Mouse (Mus musculus) E14TG2a.4 (cell line): Measurements from ENCODE around the gene Prss8.
A peak's percentile ranks its signal among the peaks of the same experiment; 100 is the strongest.

Experiments used
- H3K27me3 ChIP-seq: 2 replicates; pipeline ENCODE4 v1.6.1; 2014; ENCODE audit warnings: low read length, control low read depth; ENCODE audit not compliant: insufficient read depth
- H3K36me3 ChIP-seq: 2 replicates; pipeline ENCODE4 v1.6.1; 2014; ENCODE audit warnings: low read length, control low read depth; ENCODE audit not compliant: insufficient read depth
- H3K4me1 ChIP-seq: replicated peaks from 2 replicates; pipeline ENCODE4 v1.6.1; 2014; ENCODE audit warnings: low read depth, low read length, control low read depth
- H3K4me3 ChIP-seq: replicated peaks from 2 replicates; pipeline ENCODE4 v1.5.1; 2014; ENCODE audit warnings: mild to moderate bottlenecking, low read length
- H3K9me3 ChIP-seq: 2 replicates; pipeline ENCODE4 v1.6.1; 2014; ENCODE audit warnings: low read length, control low read depth
- CTCF ChIP-seq: conservative IDR thresholded peaks from 2 replicates; pipeline ENCODE4 v1.5.1; 2014; ENCODE audit warnings: low read length
- NANOG ChIP-seq: IDR thresholded peaks from 2 replicates; pipeline ENCODE4 v1.6.1; 2014; ENCODE audit warnings: borderline replicate concordance, low read length, mixed read lengths
- POU5F1 ChIP-seq: IDR thresholded peaks from 2 replicates; pipeline ENCODE4 v1.6.1; 2014; ENCODE audit warnings: low read length, borderline replicate concordance

Gene Prss8

GRCm38 (mm10) chr7:127929923-127930322 lies at the start of gene Prss8:
Gene Prss8, minus strand, starts transcription at chr7:127930104.
- Histone ChIP-seq H3K36me3 (peaks cover 31% of the 10 kb centered on the region), H3K4me3 (peak within 1 kb of the TSS; percentile 75), H3K9me3 (peaks cover 8% of the 10 kb centered on the region), H3K27me3 (peaks cover 2% of the 10 kb centered on the region; the same call in 1 of the 2 replicates), H3K4me1 (peaks cover 94% of the 10 kb centered on the region)
- TF ChIP-seq CTCF, result no peak
- TF ChIP-seq NANOG, result no peak
- no peak for TF ChIP-seq POU5F1

GRCm38 (mm10) chr7:127978856-127979255 lies 49.0 kb upstream of the Prss8 start:
- no peaks in the 10 kb centered on the region for H3K27me3 ChIP-seq
- TF ChIP-seq POU5F1, result no peak
- TF ChIP-seq CTCF, result no peak
- TF ChIP-seq NANOG, result no peak
- H3K4me1 ChIP-seq, result peaks cover 29% of the 10 kb centered on the region
- peaks cover 100% of the 10 kb centered on the region for H3K36me3 ChIP-seq
- no peaks in the 10 kb centered on the region for H3K9me3 ChIP-seq
- no peak overlapping the region for H3K4me3 ChIP-seq

GRCm38 (mm10) chr7:127974413-127974930 lies 44.6 kb upstream of the Prss8 start:
- H3K4me1 ChIP-seq, result peaks cover 67% of the 10 kb centered on the region
- H3K4me3 ChIP-seq, result no peak overlapping the region
- peaks cover 100% of the 10 kb centered on the region for H3K36me3 ChIP-seq
- H3K27me3 ChIP-seq, result no peaks in the 10 kb centered on the region
- TF ChIP-seq NANOG, result no peak
- TF ChIP-seq CTCF, result no peak
- no peak for TF ChIP-seq POU5F1
- H3K9me3 ChIP-seq, result no peaks in the 10 kb centered on the region

- peaks cover 54% of the 10 kb centered on the region for H3K4me1 ChIP-seq
- peak overlapping the region; percentile 99 for H3K4me3 ChIP-seq
- H3K9me3 ChIP-seq, result no peaks in the 10 kb centered on the region
- H3K27me3 ChIP-seq, result no peaks in the 10 kb centered on the region
- peaks cover 50% of the 10 kb centered on the region for H3K36me3 ChIP-seq
- TF ChIP-seq CTCF, result no peak
- TF ChIP-seq POU5F1, result no peak
- TF ChIP-seq NANOG, result no peak
Measured at GRCm38 (mm10) chr7:127967922-127968828, 38.3 kb upstream of the Prss8 start.

GRCm38 (mm10) chr7:127967004-127967921 lies 37.4 kb upstream of the Prss8 start, which contains the start of gene Fus:
Gene Fus, plus strand, starts transcription at chr7:127967457.
- no peaks in the 10 kb centered on the region for H3K27me3 ChIP-seq
- no peaks in the 10 kb centered on the region for H3K9me3 ChIP-seq
- peaks cover 45% of the 10 kb centered on the region for H3K4me1 ChIP-seq
- H3K36me3 ChIP-seq, result peaks cover 40% of the 10 kb centered on the region
- TF ChIP-seq POU5F1, result no peak
- TF ChIP-seq CTCF, result no peak
- no peak for TF ChIP-seq NANOG
- H3K4me3 ChIP-seq, result peak within 1 kb of the TSS; percentile 99

GRCm38 (mm10) chr7:127966371-127966918 lies 36.5 kb upstream of the Prss8 start:
- TF ChIP-seq POU5F1 (no peak), NANOG (no peak), CTCF (no peak)
- Histone ChIP-seq H3K9me3 (no peaks in the 10 kb centered on the region), H3K4me1 (peaks cover 37% of the 10 kb centered on the region), H3K36me3 (peaks cover 32% of the 10 kb centered on the region), H3K4me3 (peak overlapping the region; percentile 99), H3K27me3 (no peaks in the 10 kb centered on the region)

- Histone ChIP-seq H3K4me3 (no peak overlapping the region), H3K36me3 (no peaks in the 10 kb centered on the region), H3K4me1 (peaks cover 5% of the 10 kb centered on the region; the same call in 1 of the 2 replicates), H3K27me3 (no peaks in the 10 kb centered on the region), H3K9me3 (no peaks in the 10 kb centered on the region)
- TF ChIP-seq POU5F1 (no peak), CTCF (no peak), NANOG (no peak)
Measured at GRCm38 (mm10) chr7:127959364-127959763, 29.5 kb upstream of the Prss8 start.
